Mouse (Mus musculus) urinary bladder, postnatal 36 days (tissue): ENCODE results near the gene Emilin2.
A peak's percentile ranks its signal among the peaks of the same experiment; 100 is the strongest.

Experiments used
- DNase-seq, 2 experiments: peaks; one replicate each; pipeline ENCODE4 v3.0.0; 2022; ENCODE audit warnings: low spot score in 2 of 2, mixed read lengths in 1 of 2

The Emilin2 gene

GRCm38 (mm10) chr17:71265336-71266051 lies 46.3 kb downstream of the Emilin2 start:
- no peak for DNase-seq

DNA sequence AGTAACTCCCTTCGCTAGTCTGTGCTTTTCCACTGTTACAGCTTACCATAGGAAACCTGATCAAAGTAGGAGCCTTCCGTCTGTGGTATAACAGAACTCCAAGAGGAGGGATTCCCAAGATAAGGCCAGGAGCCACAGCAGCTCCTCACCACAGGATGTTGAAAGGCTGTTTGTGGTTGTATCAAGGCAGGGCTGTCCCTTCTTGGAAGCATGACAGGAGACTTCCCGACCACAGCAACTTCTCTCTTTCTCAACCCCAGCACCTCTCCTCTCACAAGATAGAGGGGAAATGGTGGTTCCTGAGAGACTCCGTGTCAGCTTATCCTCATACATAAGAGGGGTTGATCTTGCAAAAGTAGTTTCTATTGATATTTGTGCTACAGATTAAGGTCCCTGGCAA lies 47.0 kb downstream of the Emilin2 start:
- no peak for DNase-seq

- DNase-seq = no peak
Measured at GRCm38 (mm10) chr17:71263136-71263535, 48.6 kb downstream of the Emilin2 start.

- no peak for DNase-seq
Measured at GRCm38 (mm10) chr17:71260658-71261057, 51.1 kb downstream of the Emilin2 start.

- peak; percentile 47 to 74 for DNase-seq
Measured at GRCm38 (mm10) chr17:71259727-71260126, 52.1 kb downstream of the Emilin2 start.

DNA sequence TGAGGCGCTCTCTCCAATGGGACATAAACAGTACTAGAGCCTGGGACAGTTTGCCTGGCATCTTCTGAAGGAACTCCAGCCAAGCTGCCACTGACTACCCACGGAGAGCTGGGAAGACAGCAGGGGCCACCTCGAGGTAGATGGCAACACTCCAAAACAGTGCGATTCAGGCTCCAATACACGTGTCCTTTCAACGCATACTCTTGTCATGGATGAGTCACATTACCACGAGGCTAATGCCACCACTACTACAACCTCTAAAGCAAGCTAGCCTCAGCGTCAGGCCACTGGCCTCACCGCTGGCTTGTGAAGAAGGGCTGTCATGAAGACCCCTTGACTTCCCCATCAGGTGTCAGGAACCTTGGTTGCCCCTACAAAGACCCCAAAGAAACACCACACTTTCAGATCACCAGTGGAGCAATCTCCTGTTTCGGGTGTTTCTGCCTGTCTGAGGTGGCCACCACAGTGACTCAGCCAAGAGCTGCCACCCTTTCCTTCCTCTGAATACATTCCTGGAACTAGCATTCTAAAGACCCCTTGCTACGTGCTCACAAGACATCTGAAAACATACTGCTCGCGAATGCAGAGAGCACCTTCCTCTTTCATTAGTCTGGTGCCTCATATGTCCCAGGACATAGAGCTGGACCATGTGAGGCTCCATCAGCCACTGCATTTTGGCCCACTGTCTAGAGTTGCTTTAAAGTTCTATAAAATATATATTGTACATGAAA lies 54.8 kb downstream of the Emilin2 start:
- DNase-seq = no peak

GRCm38 (mm10) chr17:71256068-71256615 lies 55.6 kb downstream of the Emilin2 start:
- no peak for DNase-seq

DNA sequence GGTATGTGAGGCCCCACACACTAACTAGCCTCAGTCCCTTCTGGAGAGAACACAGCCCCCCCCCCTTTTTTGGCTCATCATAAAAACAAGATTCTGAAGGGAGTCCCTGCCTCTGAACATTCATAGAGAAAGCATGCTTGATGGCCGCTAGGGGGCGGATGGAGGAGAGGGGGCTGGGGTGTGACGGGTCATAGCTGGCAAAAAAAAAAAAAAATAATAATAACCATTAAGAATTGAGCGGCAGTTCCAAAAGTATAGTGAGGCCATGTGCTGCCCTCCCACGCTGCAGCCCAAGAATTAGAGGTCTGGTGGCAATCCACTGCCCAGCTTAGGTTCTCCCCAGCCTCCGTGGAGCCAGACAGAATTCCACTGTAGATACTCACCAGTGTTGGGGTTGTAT lies 57.0 kb downstream of the Emilin2 start:
- DNase-seq = no peak

DNA sequence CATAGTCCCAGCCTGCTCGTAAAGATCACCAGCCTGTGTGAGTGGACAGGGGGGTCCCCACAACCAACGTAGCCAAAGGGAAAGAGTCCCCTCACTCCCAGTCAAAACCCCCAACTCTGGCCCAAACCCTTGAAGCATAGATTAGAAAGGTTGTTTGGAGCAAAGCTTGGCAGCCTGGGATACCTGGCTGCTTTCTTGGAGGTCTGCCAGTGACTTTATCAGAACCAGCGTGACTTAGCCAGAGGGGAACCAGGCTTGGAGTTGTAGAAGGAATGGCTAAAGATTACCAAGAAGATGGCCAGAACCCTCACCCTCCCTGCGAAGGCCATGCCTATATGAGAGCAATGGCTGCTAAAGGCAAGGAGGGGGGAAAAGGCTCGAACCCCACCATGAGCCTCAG lies 57.7 kb downstream of the Emilin2 start:
- DNase-seq = no peak

DNA sequence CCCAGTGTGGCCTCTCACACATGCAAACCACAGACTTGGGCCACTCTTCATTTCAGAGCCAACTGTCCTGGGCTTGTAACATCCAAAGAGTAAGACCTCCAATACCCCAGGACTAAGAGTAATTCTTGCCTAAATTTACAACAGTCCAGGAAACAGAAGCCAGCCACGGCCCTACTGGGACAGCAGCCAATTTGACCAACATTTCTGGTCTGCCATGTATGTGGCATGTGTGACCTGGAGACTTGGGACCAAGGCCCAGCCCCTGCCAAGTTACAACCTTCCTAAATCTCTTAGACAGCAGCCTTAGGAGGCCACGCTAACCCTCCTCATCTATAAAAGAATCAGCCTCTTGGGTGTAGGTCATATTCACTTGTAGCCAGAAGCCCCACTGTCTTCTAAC lies 58.4 kb downstream of the Emilin2 start:
- no peak for DNase-seq

DNA sequence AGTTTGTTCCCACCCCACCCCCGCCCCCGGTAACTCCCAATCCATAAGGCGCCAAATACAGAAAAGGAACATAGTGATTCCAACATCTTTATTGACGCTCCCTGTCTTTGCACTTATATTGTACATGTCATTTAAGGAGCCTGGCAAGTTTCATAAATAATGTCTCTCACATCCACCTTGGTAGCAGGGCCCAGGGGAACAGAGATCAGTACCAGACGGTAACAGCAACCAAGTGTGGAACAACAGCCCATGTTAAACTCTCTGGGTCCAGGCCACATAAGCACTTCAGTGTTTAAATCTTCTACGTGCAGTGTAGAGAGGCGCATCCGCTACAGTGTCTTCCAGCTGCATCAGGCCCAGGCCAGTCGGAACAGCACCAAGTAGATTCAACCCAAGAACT lies 59.7 kb downstream of the Emilin2 start:
- DNase-seq = no peak

- no peak for DNase-seq
Measured at GRCm38 (mm10) chr17:71251601-71252001, 60.2 kb downstream of the Emilin2 start.

GRCm38 (mm10) chr17:71250819-71251600 lies 60.8 kb downstream of the Emilin2 start:
- DNase-seq = peak in 1 of 2 experiments; percentile 39

DNA sequence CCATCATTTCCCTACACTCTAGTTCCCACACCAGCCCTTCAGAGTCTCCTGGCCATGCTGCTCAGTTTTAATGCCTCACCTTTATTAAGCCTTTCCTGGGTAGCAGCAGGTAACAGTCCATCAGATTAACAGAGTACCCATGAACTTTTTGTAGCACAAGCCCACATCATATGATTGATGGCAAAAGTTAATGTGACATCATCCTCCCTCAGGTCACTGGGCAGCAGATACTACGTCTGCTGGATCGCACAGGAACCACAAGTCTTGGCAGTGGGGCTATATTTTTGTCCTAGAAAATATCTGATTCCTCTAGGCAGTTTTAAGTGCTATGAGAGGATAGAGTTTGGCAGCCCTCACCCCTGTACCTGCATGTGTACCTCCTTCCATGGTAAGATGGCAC lies 61.7 kb downstream of the Emilin2 start:
- DNase-seq = no peak

- DNase-seq = no peak
Measured at GRCm38 (mm10) chr17:71248963-71249362, 62.8 kb downstream of the Emilin2 start.

GRCm38 (mm10) chr17:71246022-71246421 lies 65.8 kb downstream of the Emilin2 start:
- DNase-seq = no peak

DNA sequence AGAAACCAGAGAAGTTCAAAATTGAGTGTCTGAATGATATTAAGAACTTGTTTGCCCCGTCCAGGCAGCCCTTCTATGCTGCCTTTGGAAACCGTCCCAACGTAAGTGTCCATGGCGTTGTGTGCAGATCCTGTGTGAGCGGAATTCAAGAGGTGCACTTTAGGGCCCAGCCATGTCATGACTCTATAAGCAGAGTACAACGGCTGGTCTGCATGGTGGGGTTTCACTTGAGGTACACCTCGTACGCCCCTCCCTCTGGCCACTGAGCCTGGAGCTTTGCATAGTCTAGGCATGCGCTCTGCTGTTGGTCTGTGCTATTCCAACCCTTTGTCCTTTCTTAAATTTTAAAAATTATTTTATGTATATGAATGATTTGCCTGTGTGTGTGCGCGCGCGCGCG lies 66.6 kb downstream of the Emilin2 start:
- DNase-seq = no peak

- DNase-seq = no peak
Measured at GRCm38 (mm10) chr17:71242666-71243065, 69.1 kb downstream of the Emilin2 start.

DNA sequence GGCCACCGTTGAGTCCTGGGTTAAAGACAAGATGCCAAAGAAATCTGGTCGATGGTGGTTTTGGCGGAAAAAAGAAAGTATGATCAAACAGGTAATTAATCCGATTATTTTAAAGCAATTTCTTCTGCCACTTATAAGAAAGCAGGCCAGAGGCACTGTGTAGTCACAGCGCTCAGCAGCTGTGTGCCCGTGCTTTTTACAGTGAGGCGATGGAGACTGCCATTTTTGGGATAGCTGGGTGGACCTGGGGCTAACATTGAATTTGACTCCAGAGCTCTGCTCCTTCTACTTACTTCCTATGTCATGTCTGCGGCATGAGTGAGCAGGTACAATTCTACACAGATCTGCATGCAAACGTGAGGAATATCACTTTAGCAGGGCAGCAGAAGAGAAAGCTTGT lies 71.0 kb downstream of the Emilin2 start:
- no peak for DNase-seq

DNA sequence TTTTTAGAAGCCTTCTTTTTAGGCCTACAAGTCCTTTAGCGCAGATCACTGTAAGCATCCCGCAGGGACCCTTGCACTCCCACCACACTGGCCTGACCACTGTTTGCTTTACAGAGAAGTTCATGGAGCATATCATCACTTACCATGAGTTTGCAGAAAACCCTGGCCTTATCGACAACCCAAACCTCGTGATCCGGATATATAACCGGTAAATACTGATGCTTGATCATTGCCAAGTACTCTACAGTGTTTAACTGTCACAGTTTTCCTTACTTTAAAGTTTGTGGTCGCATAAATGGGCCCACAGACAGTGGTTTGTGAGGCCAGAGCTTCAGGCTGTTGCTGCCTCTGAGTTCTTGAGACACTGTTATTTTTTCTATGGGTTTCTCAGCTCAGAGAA lies 73.3 kb downstream of the Emilin2 start:
- no peak for DNase-seq

DNA sequence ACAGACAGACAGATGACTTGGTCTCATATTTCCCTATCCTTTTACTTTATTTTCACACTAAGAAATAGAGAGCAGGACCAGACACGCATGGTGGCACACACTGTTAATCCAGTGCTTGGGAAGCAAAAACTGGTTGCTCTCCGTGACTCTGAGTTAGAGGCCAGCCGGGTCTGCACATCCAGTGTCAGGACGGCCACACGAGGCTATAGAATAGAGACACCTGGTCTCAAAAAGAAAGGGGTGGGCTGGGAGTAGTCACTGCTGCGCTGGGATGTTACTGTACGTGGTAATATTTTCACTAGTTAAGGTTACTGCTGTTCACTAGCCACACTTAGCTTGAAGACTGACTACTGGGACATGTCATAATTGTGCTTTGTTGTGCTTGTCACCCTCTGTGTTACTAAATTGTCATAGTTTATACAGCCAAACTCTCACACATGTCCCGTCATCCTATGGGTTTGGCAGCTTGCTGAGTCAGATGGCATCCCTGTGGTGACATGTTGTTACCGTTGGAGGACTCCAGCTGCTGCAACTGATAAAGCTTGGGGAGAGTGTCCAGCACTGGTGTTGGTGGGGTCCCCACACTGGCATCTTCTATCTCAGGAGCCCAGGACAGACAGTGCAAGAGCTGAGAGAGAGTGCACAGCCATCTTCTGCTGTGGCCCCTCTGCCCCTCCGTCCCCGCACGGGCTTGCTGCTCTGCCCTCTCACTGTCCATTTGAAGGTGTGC lies 76.4 kb downstream of the Emilin2 start:
- DNase-seq = no peak
